Mouse (Mus musculus): ENCODE measurements around the gene Cytip. TPM values are rescaled to one million over a fixed set of nuclear protein-coding genes. Genes with fewer than 3 reads are reported as not detected.

Gene Cytip
- polyA plus RNA-seq, 1 experiment from 2014 or later = 0.18 TPM

DNA sequence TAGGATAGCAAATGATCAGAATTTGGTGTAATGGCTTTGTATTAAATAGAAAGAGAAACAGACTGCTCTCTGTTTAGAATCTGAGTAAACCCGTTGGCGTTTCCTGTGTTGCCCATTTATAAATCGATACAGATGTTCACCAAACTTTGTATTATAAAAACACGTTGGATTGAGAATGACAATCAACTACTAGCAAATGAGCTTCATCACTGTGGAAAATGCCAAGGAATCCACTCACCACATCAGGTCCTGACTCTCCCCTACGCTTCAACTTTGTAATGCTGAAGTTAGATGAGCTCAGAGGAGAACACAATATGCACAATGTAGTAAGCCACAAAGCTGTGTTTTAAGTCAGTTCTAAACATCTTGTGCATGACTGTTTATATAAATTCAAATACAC lies 36.8 kb downstream of the Cytip start:
- Histone ChIP-seq H3K4me3 (no peak overlapping the region), H3K36me3 (replicated peaks) (no peaks in the 10 kb centered on the region), H3K27me3 (replicated peaks) (no peaks in the 10 kb centered on the region), H3K9me3 (no peaks in the 10 kb centered on the region), H3K9ac (no peak overlapping the region), H3K4me2 (no peak overlapping the region), H3K4me1 (no peaks in the 10 kb centered on the region), H3K27ac (no peak overlapping the region)
- 91% methylated on average over 5 of the region's 5 CpGs for WGBS
- ATAC-seq (replicated peaks) = no peak

DNA sequence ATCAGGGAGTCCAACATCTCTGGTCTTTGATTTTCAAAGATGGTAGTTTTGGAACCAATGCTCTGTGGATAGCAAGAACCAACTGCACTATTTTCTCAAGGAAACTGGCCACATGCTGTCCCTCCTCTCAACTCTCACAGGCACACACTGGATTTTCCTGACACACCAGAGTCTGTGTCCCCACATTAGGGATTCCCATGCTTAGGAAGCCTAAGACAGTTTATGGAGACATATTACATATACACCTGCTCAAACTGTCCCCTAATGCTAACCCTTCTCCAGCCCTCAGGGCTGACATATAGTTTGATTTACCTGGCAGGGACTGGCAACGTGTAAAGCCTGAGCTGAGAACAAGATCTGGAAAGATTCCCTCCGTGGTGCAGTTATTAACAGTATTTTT lies 37.2 kb downstream of the Cytip start:
- H3K9ac ChIP-seq = no peak overlapping the region
- H3K9me3 ChIP-seq = no peaks in the 10 kb centered on the region
- ATAC-seq (replicated peaks) = no peak
- no peak overlapping the region for H3K4me2 ChIP-seq
- H3K27ac ChIP-seq = no peak overlapping the region
- no peak overlapping the region for H3K4me3 ChIP-seq
- H3K4me1 ChIP-seq = no peaks in the 10 kb centered on the region
- H3K27me3 ChIP-seq (replicated peaks) = no peaks in the 10 kb centered on the region
- 83% methylated on average over 2 of the region's 2 CpGs for WGBS
- no peaks in the 10 kb centered on the region for H3K36me3 ChIP-seq (replicated peaks)

DNA sequence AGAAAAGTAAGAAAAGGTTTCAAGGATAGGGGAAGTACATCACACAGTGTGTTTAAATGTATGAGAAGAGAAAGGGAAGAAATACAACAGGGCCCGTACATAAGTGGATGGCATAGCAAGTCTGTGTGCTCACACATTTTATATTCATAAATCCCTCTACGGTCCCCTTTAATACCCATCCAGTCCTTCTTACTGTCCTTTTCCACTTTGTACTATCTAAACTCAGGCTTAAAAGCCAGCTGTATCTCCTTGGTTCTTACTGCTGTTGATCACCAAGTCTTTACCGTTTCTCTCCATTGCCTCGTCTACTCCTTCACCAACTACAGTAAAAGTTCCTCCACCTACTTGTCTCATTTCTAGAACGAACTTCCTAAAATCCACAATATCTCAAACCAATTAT lies 37.9 kb downstream of the Cytip start:
- 93% methylated on average over 5 of the region's 5 CpGs for WGBS
- H3K27me3 ChIP-seq (replicated peaks) = no peaks in the 10 kb centered on the region
- H3K36me3 ChIP-seq (replicated peaks) = no peaks in the 10 kb centered on the region
- H3K4me2 ChIP-seq = no peak overlapping the region
- H3K27ac ChIP-seq = no peak overlapping the region
- no peak for ATAC-seq (replicated peaks)
- no peaks in the 10 kb centered on the region for H3K9me3 ChIP-seq
- no peaks in the 10 kb centered on the region for H3K4me1 ChIP-seq
- H3K9ac ChIP-seq = no peak overlapping the region
- no peak overlapping the region for H3K4me3 ChIP-seq

DNA sequence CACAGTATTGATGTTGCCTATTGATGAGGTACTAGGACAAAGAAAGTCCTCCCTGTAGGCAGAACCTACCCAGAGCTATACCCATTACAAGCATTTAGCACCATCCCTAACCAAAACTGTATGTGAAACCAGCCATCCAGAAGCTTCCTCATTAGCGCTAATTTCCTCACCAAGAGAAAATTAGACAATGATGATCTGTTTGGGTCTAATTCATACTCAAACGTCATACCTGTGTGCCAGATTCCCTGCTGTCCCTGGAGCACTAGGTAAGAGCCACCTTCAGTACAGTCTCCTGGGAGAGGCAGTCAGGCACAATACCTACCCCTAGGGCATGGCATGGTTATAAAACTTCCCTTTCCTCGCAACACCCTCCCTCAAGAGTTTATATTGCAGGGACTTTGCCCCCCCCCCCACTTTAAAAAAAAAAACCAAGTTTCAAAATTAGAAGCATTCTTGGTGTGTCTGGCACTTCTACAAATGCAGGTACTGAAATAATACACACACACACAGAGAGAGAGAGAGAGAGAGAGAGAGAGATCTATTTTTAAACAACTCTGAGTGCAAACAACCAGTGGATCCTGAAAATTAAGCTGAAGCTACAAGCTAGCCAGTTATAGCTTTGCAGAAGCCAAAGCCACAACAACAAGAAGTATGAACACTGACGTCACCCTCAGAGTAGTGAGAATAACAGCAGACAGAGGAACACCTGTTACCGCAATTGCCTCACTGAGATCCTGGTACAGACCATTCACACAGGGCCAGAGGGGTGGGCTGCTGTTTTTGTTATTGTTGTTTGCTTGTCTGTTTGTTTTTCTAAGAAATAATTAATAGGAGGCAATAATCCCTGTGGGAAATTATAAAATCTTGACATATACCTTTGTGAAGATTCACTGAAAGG lies 38.6 kb downstream of the Cytip start:
- no peaks in the 10 kb centered on the region for H3K9me3 ChIP-seq
- H3K4me2 ChIP-seq = no peak overlapping the region
- no peak overlapping the region for H3K4me3 ChIP-seq
- no peaks in the 10 kb centered on the region for H3K36me3 ChIP-seq (replicated peaks)
- no peak overlapping the region for H3K27ac ChIP-seq
- H3K27me3 ChIP-seq (replicated peaks) = no peaks in the 10 kb centered on the region
- no peaks in the 10 kb centered on the region for H3K4me1 ChIP-seq
- no peak for ATAC-seq (replicated peaks)
- no peak overlapping the region for H3K9ac ChIP-seq
- WGBS = 90% methylated on average over 5 of the region's 5 CpGs

DNA sequence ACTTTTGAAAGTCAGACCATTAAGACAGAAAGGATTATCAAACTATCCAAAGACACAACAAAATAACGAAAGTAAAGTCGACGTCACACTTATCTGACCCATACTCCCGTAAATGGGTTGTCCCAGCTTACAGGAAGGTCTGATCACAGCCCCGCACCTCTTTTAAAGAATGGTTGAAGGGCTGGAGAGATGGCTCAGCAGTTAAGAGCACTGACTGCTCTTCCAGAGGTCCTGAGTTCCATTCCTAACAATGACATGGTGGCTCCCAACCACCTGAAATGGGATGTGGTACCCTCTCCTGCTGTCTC lies 39.3 kb downstream of the Cytip start:
- ATAC-seq (replicated peaks) = no peak
- WGBS = 95% methylated on average over 5 of the region's 5 CpGs
- Histone ChIP-seq H3K27ac (no peak overlapping the region), H3K4me2 (no peak overlapping the region), H3K4me3 (no peak overlapping the region), H3K9me3 (no peaks in the 10 kb centered on the region), H3K36me3 (replicated peaks) (no peaks in the 10 kb centered on the region), H3K4me1 (no peaks in the 10 kb centered on the region), H3K9ac (no peak overlapping the region), H3K27me3 (replicated peaks) (no peaks in the 10 kb centered on the region)

DNA sequence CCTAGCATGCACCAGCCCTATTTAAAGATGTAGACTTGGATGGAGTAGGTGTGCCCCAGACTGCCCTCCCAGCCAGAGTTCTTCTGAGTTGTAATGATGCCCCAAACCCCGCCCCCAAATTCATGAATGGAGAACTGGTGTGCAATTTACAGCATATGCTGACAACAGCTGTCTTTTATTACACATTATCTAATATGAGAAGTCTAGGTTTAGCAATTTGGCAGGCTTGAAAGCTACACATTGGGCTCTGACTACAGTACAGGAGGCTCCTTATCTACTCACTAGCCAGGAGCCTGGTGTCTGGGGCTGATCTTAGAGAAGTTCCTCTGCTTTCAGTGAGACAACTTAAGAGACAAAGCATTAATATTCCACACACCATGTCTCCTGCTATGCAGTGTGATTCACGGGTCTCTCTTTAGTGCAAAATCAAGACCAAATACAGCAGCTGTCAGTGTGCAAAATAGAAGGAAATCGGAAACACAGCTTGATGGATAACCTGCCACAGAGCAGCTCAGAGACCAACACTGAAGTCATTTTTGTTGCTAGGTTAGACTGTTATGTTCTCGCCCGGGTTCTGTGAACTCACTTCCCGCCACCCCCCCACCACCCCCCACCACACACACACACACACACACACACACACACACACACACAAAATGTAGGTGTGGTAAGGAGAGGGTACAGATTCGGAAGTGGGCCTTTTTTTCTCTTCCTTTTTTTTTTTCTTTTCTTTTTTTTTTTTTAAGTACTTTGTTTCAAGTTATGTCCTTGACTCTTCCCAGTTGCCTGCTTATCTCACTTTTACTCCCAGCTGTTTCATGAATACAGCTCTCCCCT lies 39.8 kb downstream of the Cytip start:
- no peak for ATAC-seq (replicated peaks)
- Histone ChIP-seq H3K4me3 (no peak overlapping the region), H3K36me3 (replicated peaks) (no peaks in the 10 kb centered on the region), H3K9ac (no peak overlapping the region), H3K27ac (no peak overlapping the region), H3K27me3 (replicated peaks) (no peaks in the 10 kb centered on the region), H3K9me3 (no peaks in the 10 kb centered on the region), H3K4me1 (no peaks in the 10 kb centered on the region), H3K4me2 (no peak overlapping the region)
- WGBS = 76% methylated on average over 7 of the region's 7 CpGs

DNA sequence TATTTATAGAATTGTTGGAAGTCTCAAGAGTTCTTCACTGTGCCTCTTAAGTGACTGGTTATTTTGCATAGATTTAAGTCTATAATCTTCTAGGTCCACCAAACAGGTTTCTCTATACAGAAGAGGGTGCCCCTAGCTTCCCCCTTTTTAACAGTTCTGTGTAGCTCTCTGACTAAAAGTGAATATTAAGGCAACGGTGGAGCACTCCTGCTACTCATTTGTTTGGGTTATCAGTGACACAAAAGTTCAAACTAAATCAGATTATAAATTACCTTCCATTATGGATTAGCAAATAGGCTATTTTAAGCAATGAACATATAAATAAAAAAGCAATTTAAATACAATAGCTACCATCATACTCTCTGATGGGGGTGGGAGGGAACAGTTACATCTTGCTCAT lies 40.8 kb downstream of the Cytip start:
- WGBS = 92% methylated on average over 1 of the region's 1 CpGs
- Histone ChIP-seq H3K9ac (no peak overlapping the region), H3K9me3 (no peaks in the 10 kb centered on the region), H3K27me3 (replicated peaks) (no peaks in the 10 kb centered on the region), H3K27ac (no peak overlapping the region), H3K4me1 (no peaks in the 10 kb centered on the region), H3K36me3 (replicated peaks) (no peaks in the 10 kb centered on the region), H3K4me3 (no peak overlapping the region), H3K4me2 (no peak overlapping the region)
- no peak for ATAC-seq (replicated peaks)

DNA sequence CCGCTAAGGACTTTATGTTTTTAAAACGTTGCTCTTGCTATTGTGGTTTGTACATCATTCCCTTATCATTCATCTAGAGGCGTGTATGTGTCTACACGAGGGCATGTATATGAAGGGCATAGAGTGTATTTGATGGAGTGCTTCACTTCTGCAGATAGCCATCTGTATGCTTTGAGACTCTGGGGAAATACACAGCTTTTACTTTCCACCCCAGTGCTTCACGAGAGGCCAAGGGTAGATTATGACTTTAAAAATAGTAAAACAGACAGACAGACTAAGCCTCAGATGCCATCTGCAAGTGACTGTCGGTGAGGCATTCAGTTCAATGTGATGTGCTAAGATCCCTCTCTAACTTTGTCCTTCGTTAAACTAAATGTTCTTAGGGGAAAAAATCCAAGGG lies 41.6 kb downstream of the Cytip start:
- no peak for ATAC-seq (replicated peaks)
- 86% methylated on average over 7 of the region's 7 CpGs for WGBS
- H3K27me3 ChIP-seq (replicated peaks) = no peaks in the 10 kb centered on the region

DNA sequence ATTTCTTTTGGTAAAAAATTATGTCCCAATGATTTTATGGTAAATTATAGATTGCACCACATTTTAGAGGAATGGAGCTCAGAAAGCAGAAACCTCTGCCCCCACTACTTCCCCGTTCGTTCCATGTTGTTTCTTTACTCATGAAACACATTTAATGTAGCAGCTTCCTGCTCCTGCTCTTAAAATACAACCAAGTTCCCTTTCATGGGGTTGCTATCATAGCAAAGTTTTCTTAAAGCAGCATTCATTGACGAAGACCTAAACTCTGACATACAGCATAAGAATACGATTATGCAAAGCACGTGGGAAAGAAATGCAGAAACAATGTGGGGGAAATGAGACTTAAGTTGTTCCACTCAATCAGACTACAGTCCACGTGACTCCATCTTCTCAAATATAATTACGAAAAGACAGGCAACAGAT lies 45.3 kb downstream of the Cytip start:
- no peak for ATAC-seq (replicated peaks)
- no peaks in the 10 kb centered on the region for H3K27me3 ChIP-seq (replicated peaks)
- WGBS = 89% methylated on average over 7 of the region's 7 CpGs

More for the DNA sequence above, 41.6 kb downstream of the Cytip start:
- no peaks in the 10 kb centered on the region for H3K9me3 ChIP-seq
- no peaks in the 10 kb centered on the region for H3K36me3 ChIP-seq (replicated peaks)
- H3K4me1 ChIP-seq = no peaks in the 10 kb centered on the region
- H3K4me2 ChIP-seq = no peak overlapping the region
- no peak overlapping the region for H3K4me3 ChIP-seq
- no peak overlapping the region for H3K9ac ChIP-seq
- no peak overlapping the region for H3K27ac ChIP-seq

DNA sequence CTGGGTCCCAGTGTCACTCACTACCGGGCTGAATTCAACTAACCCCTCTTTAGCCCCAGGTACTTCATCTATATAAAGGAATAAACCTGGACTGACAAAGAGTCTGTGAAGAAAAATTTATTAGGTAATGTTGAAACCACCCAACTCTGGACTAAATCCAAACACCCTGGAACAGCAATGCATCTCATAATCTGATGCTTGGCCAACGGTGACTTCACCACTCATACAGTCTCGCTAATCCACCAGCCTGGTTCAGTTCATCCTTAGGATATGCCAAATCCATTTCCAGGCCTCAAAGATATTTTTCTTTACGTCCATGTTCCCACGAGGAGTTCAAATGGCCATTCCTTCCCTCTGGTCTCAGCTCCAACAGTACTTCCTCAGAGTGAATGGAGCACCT lies 48.8 kb downstream of the Cytip start:
- WGBS = 93% methylated on average over 5 of the region's 5 CpGs
- Histone ChIP-seq H3K27me3 (replicated peaks) (no peaks in the 10 kb centered on the region), H3K4me2 (no peak overlapping the region), H3K36me3 (replicated peaks) (no peaks in the 10 kb centered on the region), H3K4me3 (no peak overlapping the region), H3K4me1 (no peaks in the 10 kb centered on the region), H3K9me3 (no peaks in the 10 kb centered on the region), H3K27ac (no peak overlapping the region), H3K9ac (no peak overlapping the region)
- ATAC-seq (replicated peaks) = no peak

More for the DNA sequence above, 45.3 kb downstream of the Cytip start:
- Histone ChIP-seq H3K27ac (no peak overlapping the region), H3K4me3 (no peak overlapping the region), H3K9ac (no peak overlapping the region), H3K9me3 (no peaks in the 10 kb centered on the region), H3K4me2 (no peak overlapping the region), H3K36me3 (replicated peaks) (no peaks in the 10 kb centered on the region), H3K4me1 (no peaks in the 10 kb centered on the region)

DNA sequence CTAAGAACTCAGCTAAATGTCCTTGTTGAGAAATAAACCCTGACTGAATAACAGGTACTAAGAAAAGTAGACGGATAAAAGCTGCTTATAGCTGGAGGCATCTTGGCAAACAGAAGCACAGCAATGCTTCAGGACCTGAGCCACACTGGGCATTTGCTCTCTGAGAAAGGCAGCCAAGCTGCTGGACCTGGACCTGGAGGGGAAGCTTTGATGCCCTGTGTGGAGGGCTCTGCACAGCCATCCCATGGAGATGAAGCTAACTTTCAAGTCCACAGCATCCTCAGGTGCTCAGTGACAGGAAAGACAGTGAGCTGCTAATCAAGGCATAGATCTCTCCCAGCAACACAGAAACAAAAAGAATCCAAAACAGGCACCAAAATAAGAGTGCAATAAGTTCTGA lies 54.8 kb downstream of the Cytip start:
- H3K4me1 ChIP-seq = no peaks in the 10 kb centered on the region
- no peak overlapping the region for H3K27ac ChIP-seq
- H3K9ac ChIP-seq = no peak overlapping the region
- ATAC-seq (replicated peaks) = no peak
- no peaks in the 10 kb centered on the region for H3K36me3 ChIP-seq (replicated peaks)
- no peak overlapping the region for H3K4me3 ChIP-seq
- no peak overlapping the region for H3K4me2 ChIP-seq
- H3K27me3 ChIP-seq (replicated peaks) = no peaks in the 10 kb centered on the region
- H3K9me3 ChIP-seq = no peaks in the 10 kb centered on the region
- 82% methylated on average over 1 of the region's 1 CpGs for WGBS

DNA sequence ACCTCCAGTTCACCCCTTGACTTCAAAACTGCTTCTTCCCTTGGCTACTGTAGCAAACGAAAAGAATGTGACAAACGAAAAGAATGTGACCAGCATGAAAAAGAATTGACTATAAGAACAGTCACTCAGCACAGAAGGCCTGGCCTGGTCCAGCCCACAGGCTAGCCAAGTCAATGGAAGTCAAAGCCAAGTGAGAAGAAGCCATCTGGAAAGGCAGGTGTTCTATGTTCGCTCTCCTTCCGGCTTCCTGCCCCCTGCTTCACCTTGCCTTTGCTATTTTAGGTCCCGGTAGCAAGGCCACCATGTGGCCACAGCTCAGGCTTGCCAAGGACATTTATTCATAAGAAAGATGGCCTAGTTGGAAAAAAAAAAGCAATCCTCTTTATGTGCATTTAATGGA lies 56.7 kb downstream of the Cytip start:
- no peak overlapping the region for H3K9ac ChIP-seq
- H3K4me3 ChIP-seq = no peak overlapping the region
- no peaks in the 10 kb centered on the region for H3K4me1 ChIP-seq
- H3K9me3 ChIP-seq = no peaks in the 10 kb centered on the region
- no peaks in the 10 kb centered on the region for H3K36me3 ChIP-seq (replicated peaks)
- H3K27ac ChIP-seq = no peak overlapping the region
- 88% methylated on average over 5 of the region's 5 CpGs for WGBS
- no peak for ATAC-seq (replicated peaks)
- H3K4me2 ChIP-seq = no peak overlapping the region
- no peaks in the 10 kb centered on the region for H3K27me3 ChIP-seq (replicated peaks)

DNA sequence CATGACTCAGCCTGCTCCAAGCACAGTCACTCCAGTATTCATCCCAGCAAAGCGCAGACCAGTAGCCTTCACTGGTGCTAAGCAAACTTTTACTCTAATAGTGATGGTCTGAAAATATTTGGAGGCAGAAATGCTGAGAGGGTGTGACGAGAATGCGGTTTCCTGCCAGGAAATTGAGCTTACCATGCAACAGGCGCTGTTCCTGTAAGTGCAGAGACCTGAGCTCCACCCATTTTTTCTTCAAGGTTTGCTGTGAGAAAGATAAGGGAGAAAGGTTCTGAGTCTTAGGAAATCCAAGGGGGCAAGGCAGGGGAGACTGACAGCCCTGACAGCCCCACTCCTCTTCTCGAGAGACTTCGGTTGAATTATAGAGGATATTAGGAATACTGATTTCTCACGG lies 57.7 kb downstream of the Cytip start:
- 91% methylated on average over 7 of the region's 7 CpGs for WGBS
- Histone ChIP-seq H3K4me1 (no peaks in the 10 kb centered on the region), H3K36me3 (replicated peaks) (no peaks in the 10 kb centered on the region), H3K9me3 (no peaks in the 10 kb centered on the region), H3K4me2 (no peak overlapping the region), H3K27me3 (replicated peaks) (no peaks in the 10 kb centered on the region), H3K9ac (no peak overlapping the region), H3K4me3 (no peak overlapping the region), H3K27ac (no peak overlapping the region)
- no peak for ATAC-seq (replicated peaks)

Measured in midbrain, embryonic 15.5 days (tissue).